Mouse (Mus musculus) liver, embryonic 16.5 days (tissue): ENCODE data around the gene Adgrv1. TPM values are rescaled to one million over a fixed set of nuclear protein-coding genes. Genes with fewer than 3 reads are reported as not detected.

Experiments used
- ATAC-seq: fragments of 200-750 bp; cut with Nextera tagmentation; 2 replicates; pipeline ENCODE4 v1.8.0; 2017; ENCODE audit warnings: low read depth, mild to moderate bottlenecking, moderate number of reproducible peaks, moderate library complexity
- H3K27ac ChIP-seq: fragments of 300-500 bp; sonication (generic); 2 replicates; pipeline ENCODE4 v1.5.1; 2014; ENCODE audit warnings: mild to moderate bottlenecking, low read length
- H3K27me3 ChIP-seq: fragments of 300-500 bp; sonication (generic); 2 replicates; pipeline ENCODE4 v1.6.1; 2014; ENCODE audit warnings: low read depth, low read length, mixed read lengths; ENCODE audit not compliant: control insufficient read depth, insufficient read depth
- H3K36me3 ChIP-seq: fragments of 300-500 bp; sonication (generic); 2 replicates; pipeline ENCODE4 v1.6.1; 2014; ENCODE audit warnings: mild to moderate bottlenecking; ENCODE audit not compliant: control insufficient read depth, insufficient read depth
- H3K4me1 ChIP-seq: fragments of 300-500 bp; sonication (generic); 2 replicates; pipeline ENCODE4 v1.6.1; 2014; ENCODE audit warnings: low read depth, low read length, mixed read lengths; ENCODE audit not compliant: control insufficient read depth
- H3K4me2 ChIP-seq: fragments of 300-500 bp; sonication (generic); 2 replicates; pipeline ENCODE4 v1.6.1; 2014; ENCODE audit warnings: low read depth, low read length, mixed read lengths
- H3K4me3 ChIP-seq: fragments of 300-500 bp; sonication (generic); 2 replicates; pipeline ENCODE4 v1.5.1; 2014; ENCODE audit warnings: low read depth, mild to moderate bottlenecking, low read length
- H3K9ac ChIP-seq: fragments of 300-500 bp; sonication (generic); 2 replicates; pipeline ENCODE4 v1.6.1; 2014; ENCODE audit warnings: low read depth, low read length
- H3K9me3 ChIP-seq: fragments of 300-500 bp; sonication (generic); replicated peaks from 2 replicates; pipeline ENCODE4 v1.6.1; 2016; ENCODE audit warnings: low read length; ENCODE audit not compliant: control insufficient read depth
- WGBS: fragments of 180-500 bp; shearing (Covaris S2); extraction: QIAGEN DNeasy Blood & Tissue Kit; methylation state at CpG from one replicate; pipeline ENCODE4 v1.1.7; 2014; ENCODE audit not compliant: insufficient replicate concordance; 5-methylcytosine and 5-hydroxymethylcytosine counted together
- microRNA-seq: library from miRNA; unstranded; fragments of <30 nt; microRNA quantifications from one replicate; pipeline ENCODE4, GENCODE M21; 2016
- polyA plus RNA-seq: library from polyadenylated mRNA; unstranded; fragments of >200 nt; fragmentation: Nextera tagmentation; extraction: Ambion mirVana; gene quantifications from 2 replicates; pipeline ENCODE4 v1.2.1, GENCODE M21; 2015

Adgrv1 gene
- polyA plus RNA-seq, 1 experiment from 2014 or later: 0.17 TPM

DNA sequence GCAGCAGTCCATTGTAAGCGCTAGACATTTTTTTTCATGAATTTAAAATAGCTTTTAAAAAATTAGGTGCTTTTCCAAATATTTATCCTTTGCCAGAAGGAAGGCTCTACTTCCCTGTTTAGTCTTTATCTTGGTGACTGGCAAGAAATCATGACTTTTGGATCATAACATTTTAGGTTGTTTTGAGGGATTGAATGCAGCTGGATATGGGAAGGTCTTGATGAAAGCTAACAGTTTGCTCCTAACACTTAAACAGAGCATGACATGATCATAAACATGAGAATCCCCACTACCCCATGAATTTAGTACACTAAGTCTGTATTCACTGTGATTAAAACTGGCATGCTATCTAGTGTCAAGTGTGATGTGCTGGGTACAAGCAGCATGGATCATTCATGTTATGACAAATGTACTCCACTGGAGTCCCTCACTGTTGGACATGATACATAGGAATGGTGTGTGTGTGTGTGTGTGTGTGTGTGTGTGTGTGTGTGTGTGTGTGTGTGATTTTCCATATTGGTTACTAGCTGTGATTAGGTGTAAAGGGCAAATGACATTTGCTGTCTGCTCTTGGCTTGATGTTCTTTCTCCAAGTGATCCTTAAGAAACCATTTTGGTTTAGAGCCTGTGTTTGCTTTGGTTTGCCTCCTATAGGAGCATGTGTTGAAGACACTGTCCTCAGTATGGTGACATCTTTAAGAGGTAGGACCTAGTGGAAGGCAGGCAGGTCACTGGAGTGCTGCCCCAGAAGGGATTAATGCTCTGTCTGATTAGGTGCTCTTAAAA lies 542.7 kb downstream of the Adgrv1 start:
- ATAC-seq: no peak
- no peak overlapping the region for H3K9ac ChIP-seq
- no peak overlapping the region for H3K27ac ChIP-seq
- no peak overlapping the region for H3K4me3 ChIP-seq
- no peak overlapping the region for H3K4me2 ChIP-seq
- no peaks in the 10 kb centered on the region for H3K27me3 ChIP-seq
- 70% methylated on average over 1 of the region's 1 CpGs for WGBS
- no peaks in the 10 kb centered on the region for H3K36me3 ChIP-seq
- H3K9me3 ChIP-seq: no peaks in the 10 kb centered on the region
- no peaks in the 10 kb centered on the region for H3K4me1 ChIP-seq

DNA sequence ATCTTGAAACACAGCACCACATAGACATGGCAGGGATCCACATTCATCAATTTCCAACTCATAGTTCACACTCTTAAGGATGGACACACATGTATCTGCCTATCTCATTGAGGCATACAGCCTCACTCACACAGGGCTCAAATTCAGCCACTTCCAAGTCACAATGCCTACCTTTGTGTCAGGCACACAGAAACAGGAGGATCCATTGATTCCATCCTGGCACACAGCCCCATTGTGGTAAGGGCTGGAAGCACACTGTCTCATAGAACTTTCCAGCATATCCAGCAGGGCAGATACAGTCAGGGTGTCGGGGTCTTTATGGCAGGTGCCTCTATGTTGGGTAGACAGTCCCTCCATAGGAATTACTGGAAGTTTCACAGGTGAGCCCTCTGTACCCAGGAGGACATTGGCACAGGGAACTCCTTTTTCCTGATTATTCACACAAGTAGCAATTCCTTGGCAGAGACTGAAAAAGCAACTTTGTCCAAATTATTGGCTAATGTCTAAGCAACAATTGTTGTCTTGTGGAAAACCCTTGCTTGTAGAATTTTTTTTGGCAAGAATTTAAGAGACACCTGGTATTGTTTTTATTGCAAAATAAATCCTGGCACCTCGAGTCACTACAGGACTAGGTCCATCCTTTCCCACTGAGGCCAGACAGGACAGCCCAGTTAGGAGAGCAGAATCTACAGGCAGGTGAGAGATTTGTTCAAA lies 545.8 kb downstream of the Adgrv1 start:
- WGBS: 52% methylated on average over 2 of the region's 2 CpGs
- Histone ChIP-seq H3K9me3 (no peaks in the 10 kb centered on the region), H3K27me3 (no peaks in the 10 kb centered on the region), H3K36me3 (no peaks in the 10 kb centered on the region), H3K4me2 (no peak overlapping the region), H3K9ac (no peak overlapping the region), H3K4me1 (no peaks in the 10 kb centered on the region), H3K27ac (no peak overlapping the region), H3K4me3 (no peak overlapping the region)
- no peak for ATAC-seq

DNA sequence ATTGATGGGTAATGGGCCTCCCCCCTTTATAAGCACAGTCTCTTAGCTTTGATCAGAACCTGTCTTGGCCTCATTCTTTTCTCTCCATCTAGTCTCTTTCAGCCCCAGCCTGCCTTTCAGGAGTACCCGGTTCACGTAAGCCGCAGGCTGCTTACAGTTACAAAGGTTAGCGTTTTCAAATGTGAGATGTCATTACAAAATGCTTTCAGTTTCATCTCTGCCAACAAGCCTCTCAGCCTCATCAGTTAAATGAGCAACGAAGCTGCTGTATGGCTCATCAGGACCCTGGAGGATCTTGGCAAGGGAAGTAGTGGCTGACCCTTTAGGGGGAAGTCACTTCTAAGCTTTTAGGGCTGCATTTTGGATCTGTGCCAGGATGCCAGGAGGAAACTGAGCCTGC lies 560.7 kb downstream of the Adgrv1 start:
- Histone ChIP-seq H3K9me3 (no peaks in the 10 kb centered on the region), H3K27ac (no peak overlapping the region), H3K4me3 (no peak overlapping the region), H3K36me3 (no peaks in the 10 kb centered on the region), H3K27me3 (no peaks in the 10 kb centered on the region), H3K4me1 (no peaks in the 10 kb centered on the region), H3K9ac (no peak overlapping the region), H3K4me2 (no peak overlapping the region)
- no peak for ATAC-seq
- WGBS: 70% methylated on average over 5 of the region's 5 CpGs

DNA sequence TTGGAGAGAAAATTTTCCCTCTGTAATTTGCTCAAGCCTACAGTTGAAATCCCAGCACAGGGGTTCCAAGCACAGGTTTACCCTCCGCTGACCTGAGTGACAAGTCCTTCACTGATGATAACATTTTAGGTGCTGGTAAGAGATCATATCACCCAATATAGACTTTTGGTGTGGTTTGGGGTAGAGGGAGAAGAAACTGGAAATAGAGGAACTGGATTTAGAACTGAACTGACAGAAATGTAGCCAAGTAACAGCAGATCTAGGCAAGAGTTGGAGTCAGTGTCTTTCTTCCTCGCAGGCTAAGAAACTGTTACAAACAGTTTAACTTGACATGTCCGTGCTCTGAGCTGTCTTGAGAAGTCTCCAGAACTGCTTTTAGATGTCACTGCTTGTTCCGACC lies 581.5 kb downstream of the Adgrv1 start:
- H3K4me3 ChIP-seq: no peak overlapping the region
- H3K4me1 ChIP-seq: no peaks in the 10 kb centered on the region
- no peak for ATAC-seq
- H3K4me2 ChIP-seq: no peak overlapping the region
- H3K27me3 ChIP-seq: no peaks in the 10 kb centered on the region
- no peaks in the 10 kb centered on the region for H3K36me3 ChIP-seq
- no peak overlapping the region for H3K9ac ChIP-seq
- no peaks in the 10 kb centered on the region for H3K9me3 ChIP-seq
- H3K27ac ChIP-seq: no peak overlapping the region
- 64% methylated on average over 4 of the region's 4 CpGs for WGBS

DNA sequence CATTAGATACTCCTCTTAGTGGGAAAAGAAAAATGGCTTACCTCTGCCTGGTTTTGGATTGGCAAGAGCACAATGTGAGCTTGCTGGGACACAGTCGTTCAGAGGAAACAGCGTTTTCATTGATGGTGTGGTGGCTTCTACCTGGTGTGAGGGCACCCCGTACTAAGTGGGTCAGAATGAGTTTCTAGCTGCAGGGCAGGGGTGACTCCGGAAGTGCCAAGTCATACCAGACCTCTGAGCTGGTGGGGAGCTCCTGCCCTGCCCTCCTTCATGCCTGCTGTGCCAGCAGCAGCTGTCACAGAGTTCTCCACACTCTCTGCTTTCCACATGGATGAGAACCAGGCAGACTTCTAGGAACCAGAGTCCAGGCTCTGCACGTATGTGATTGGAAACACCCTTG lies 582.0 kb downstream of the Adgrv1 start:
- Histone ChIP-seq H3K4me3 (no peak overlapping the region), H3K9me3 (no peaks in the 10 kb centered on the region), H3K4me2 (no peak overlapping the region), H3K9ac (no peak overlapping the region), H3K27me3 (no peaks in the 10 kb centered on the region), H3K4me1 (no peaks in the 10 kb centered on the region), H3K36me3 (no peaks in the 10 kb centered on the region), H3K27ac (no peak overlapping the region)
- no peak for ATAC-seq
- 48% methylated on average over 5 of the region's 5 CpGs for WGBS

DNA sequence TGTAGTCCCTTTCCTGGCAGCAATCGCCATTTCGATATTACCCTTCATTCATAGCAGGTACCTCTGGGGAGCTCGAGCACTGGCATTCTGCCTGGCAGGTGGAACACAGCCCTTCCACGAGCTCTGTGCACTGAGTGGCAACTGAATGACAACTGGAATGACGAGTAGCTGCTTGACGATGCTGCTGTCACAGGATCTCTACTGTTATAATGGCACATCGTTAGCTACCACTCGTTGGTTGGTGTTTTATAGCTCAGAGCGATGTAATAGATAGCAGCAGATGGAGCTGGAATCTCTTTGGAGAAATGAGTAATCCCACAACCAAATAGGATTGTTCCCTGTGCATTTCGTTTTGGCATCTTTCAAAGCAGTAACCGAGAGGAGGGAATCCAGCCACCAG lies 587.6 kb downstream of the Adgrv1 start:
- Histone ChIP-seq H3K36me3 (no peaks in the 10 kb centered on the region), H3K4me1 (no peaks in the 10 kb centered on the region), H3K4me3 (no peak overlapping the region), H3K27ac (no peak overlapping the region), H3K9ac (no peak overlapping the region), H3K9me3 (no peaks in the 10 kb centered on the region), H3K4me2 (no peak overlapping the region), H3K27me3 (no peaks in the 10 kb centered on the region)
- WGBS: 68% methylated on average over 11 of the region's 11 CpGs
- ATAC-seq: no peak

Small RNA genes lying within 50 kb of the gene (microRNA-seq; reads per million reads assigned to microRNA genes)
- gene Gm25241: not detected

Other genes with a start within 250 kb of the Adgrv1 start
- gene Lysmd3, start 24.5 kb upstream of the Adgrv1 start, polyA plus RNA-seq: 18.7 and 19.0 TPM in 2 replicates
- 6.5 and 8.4 TPM in 2 replicates for gene Polr3g, start 77.9 kb upstream of the Adgrv1 start, polyA plus RNA-seq
- 3.1 and 3.4 TPM in 2 replicates for gene Mblac2, start 78.2 kb upstream of the Adgrv1 start, polyA plus RNA-seq
- gene Cetn3, start 149.9 kb upstream of the Adgrv1 start, polyA plus RNA-seq: 74.2 and 85.6 TPM in 2 replicates